Mouse (Mus musculus): ENCODE results near the gene Man1c1. TPM values are rescaled to one million over a fixed set of nuclear protein-coding genes. Genes with fewer than 3 reads are reported as not detected.

The Man1c1 gene
- total and polyA plus RNA-seq, 2 experiments from 2014 or later, result 3.8 to 14.8 TPM

DNA sequence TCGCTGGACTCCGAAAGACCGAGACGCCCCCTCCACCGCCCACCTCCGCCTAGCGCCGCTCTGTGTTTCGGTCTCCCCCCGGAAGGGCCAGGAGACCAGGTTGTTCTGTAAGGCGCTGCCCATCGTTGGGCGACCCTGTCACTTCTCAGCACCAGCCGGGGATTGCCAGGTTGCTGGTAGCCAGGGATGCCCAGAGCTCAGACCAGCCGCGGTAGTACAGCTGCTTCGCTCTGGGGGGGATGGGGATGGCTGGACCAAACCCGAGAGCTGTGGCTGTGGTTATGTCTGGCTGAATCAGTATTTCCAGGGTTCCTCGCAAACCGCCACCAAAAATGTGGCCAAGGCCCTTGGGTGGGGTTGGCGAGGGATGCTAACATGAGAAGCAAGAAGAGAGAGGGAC is 500 bp upstream of the Man1c1 start:
- Histone ChIP-seq H3K4me2 (ENCODE audit: low read depth, low read length) (peak overlapping the region; percentile 90), H3K4me1 (ENCODE audit: control insufficient read depth, insufficient read depth) (peaks cover 4% of the 10 kb centered on the region; the same call in 1 of the 2 replicates), H3K4me3 (ENCODE audit: low read depth, low read length) (peak overlapping the region; percentile 62), H3K27me3 (ENCODE audit: control insufficient read depth, insufficient read depth, low read length) (no peaks in the 10 kb centered on the region), H3K9ac (replicated peaks; ENCODE audit: low read depth, low read length) (no peak overlapping the region), H3K36me3 (replicated peaks; ENCODE audit: control insufficient read depth, insufficient read depth, low read length) (no peaks in the 10 kb centered on the region), H3K27ac (ENCODE audit: low read depth) (no peak overlapping the region), H3K9me3 (replicated peaks; ENCODE audit: control insufficient read depth, low read length) (no peaks in the 10 kb centered on the region)
- ATAC-seq (ENCODE audit: insufficient read depth, low read depth) (no peak), DNase-seq (ENCODE audit: low spot score) (no peak)
- WGBS, result 2% methylated on average over 21 of the region's 21 CpGs
- TF ChIP-seq EP300 (IDR thresholded peaks at IDR 0.05; ENCODE audit: low read depth), result no peak
- TF ChIP-seq CTCF (IDR thresholded peaks at IDR 0.05; ENCODE audit: low read depth), result no peak

DNA sequence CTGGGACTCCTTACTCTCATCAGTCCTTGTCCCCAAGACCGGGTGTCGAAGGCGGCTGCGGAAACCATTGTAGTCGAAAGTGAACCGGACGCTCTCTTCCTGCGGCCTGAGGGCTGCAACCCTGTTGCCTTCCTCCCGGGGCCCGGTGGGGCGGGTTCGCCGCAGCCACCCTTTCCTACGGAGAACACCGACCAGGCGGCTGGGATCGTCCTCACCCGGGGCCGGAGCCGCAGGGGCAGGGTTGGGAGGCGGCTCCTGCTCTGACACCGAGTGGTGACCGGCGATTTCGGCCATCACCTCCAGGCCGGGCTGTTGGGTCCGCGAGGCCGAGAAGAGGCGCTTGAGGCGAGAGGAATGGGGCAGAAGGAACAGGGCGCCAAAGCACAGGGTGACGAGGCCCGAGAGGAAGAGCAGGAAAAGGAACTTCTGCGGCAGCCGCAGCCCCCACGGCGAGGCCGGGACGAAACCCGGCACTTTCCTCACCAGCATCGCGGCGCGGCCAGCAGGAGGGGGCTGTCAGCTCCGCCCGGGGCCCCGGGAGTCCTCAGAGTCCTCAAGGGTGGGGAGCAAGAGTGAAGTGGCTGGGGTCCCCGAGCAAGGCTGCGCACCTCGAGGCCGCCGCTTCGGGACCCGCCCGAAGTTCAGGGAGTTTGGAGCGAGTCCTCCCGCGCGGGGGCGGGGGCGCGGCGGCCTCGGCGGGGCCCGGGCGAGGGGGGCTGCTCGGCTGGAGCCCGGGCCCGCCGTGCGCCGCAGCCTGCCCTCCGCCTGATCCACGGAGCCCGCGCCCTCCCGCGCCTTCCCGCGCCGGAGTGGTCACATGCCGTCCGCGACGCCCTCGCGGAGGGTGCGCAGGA is 882 bp downstream of the Man1c1 start:
- Histone ChIP-seq H3K27me3 (ENCODE audit: control insufficient read depth, insufficient read depth, low read length) (no peaks in the 10 kb centered on the region), H3K9ac (replicated peaks; ENCODE audit: low read depth, low read length) (peak overlapping the region; percentile 71), H3K36me3 (replicated peaks; ENCODE audit: control insufficient read depth, insufficient read depth, low read length) (no peaks in the 10 kb centered on the region), H3K9me3 (replicated peaks; ENCODE audit: control insufficient read depth, low read length) (no peaks in the 10 kb centered on the region), H3K4me2 (ENCODE audit: low read depth, low read length) (peak overlapping the region; percentile 90), H3K4me3 (ENCODE audit: low read depth, low read length) (peak overlapping the region; percentile 62), H3K4me1 (ENCODE audit: control insufficient read depth, insufficient read depth) (peaks cover 4% of the 10 kb centered on the region; the same call in 1 of the 2 replicates), H3K27ac (ENCODE audit: low read depth) (peak overlapping the region; percentile 68)
- no peak for DNase-seq (ENCODE audit: low spot score)
- WGBS, result under 1% methylated on average over 89 of the region's 90 CpGs
- TF ChIP-seq CTCF (IDR thresholded peaks at IDR 0.05; ENCODE audit: low read depth) (no peak), EP300 (IDR thresholded peaks at IDR 0.05; ENCODE audit: low read depth) (no peak)
- ATAC-seq (ENCODE audit: insufficient read depth, low read depth), result peak; percentile 15

- Histone ChIP-seq H3K36me3 (replicated peaks; ENCODE audit: control insufficient read depth, insufficient read depth, low read length) (0 out of 2 replicates have a peak, but pooled peaks cover 3% of the 10 kb centered on the region), H3K27me3 (ENCODE audit: control insufficient read depth, insufficient read depth, low read length) (no peaks in the 10 kb centered on the region), H3K4me1 (ENCODE audit: control insufficient read depth, insufficient read depth) (peaks cover 4% of the 10 kb centered on the region; the same call in 1 of the 2 replicates), H3K4me3 (ENCODE audit: low read depth, low read length) (peak overlapping the region; percentile 62), H3K27ac (ENCODE audit: low read depth) (no peak overlapping the region), H3K4me2 (ENCODE audit: low read depth, low read length) (peak overlapping the region; percentile 90), H3K9me3 (replicated peaks; ENCODE audit: control insufficient read depth, low read length) (no peaks in the 10 kb centered on the region), H3K9ac (replicated peaks; ENCODE audit: low read depth, low read length) (no peak overlapping the region)
- 17% methylated on average over 6 of the region's 6 CpGs for WGBS
- ATAC-seq (ENCODE audit: insufficient read depth, low read depth) (no peak), DNase-seq (ENCODE audit: low spot score) (peak; percentile 79)
- no peak for TF ChIP-seq EP300 (IDR thresholded peaks at IDR 0.05; ENCODE audit: low read depth)
- peak; percentile 90 for TF ChIP-seq CTCF (IDR thresholded peaks at IDR 0.05; ENCODE audit: low read depth)
Observed at GRCm38 (mm10) chr4:134701934-134702333, 2.2 kb downstream of the Man1c1 start.

DNA sequence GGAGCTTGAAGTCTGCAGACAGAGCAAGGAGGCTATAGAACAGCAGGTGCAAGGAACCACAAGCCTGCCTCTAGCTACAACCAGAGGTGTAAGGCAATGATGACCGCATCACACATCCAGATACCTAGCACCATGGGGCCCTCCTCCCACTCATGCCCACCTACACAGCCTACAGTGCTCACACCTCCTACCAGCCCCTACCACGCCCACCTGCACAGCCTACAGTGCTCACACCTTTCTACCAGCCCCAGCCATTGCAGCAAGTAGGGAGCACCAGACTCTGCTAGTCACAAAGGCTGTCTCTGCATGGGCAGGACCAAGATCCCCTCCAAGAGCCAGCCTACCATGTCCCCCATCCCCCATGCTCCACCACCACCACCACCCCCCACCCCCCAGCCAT is 3.2 kb downstream of the Man1c1 start:
- H3K4me1 ChIP-seq (ENCODE audit: control insufficient read depth, insufficient read depth), result peaks cover 4% of the 10 kb centered on the region; the same call in 1 of the 2 replicates
- no peak overlapping the region for H3K27ac ChIP-seq (ENCODE audit: low read depth)
- no peak overlapping the region for H3K4me3 ChIP-seq (ENCODE audit: low read depth, low read length)
- peak overlapping the region; percentile 90; the same call in 1 of the 2 replicates for H3K4me2 ChIP-seq (ENCODE audit: low read depth, low read length)
- 97% methylated on average over 2 of the region's 2 CpGs for WGBS
- DNase-seq (ENCODE audit: low spot score) (no peak), ATAC-seq (ENCODE audit: insufficient read depth, low read depth) (no peak)
- TF ChIP-seq CTCF (IDR thresholded peaks at IDR 0.05; ENCODE audit: low read depth) (no peak), EP300 (IDR thresholded peaks at IDR 0.05; ENCODE audit: low read depth) (no peak)
- H3K27me3 ChIP-seq (ENCODE audit: control insufficient read depth, insufficient read depth, low read length), result no peaks in the 10 kb centered on the region
- H3K9ac ChIP-seq (replicated peaks; ENCODE audit: low read depth, low read length), result no peak overlapping the region
- 0 out of 2 replicates have a peak, but pooled peaks cover 3% of the 10 kb centered on the region for H3K36me3 ChIP-seq (replicated peaks; ENCODE audit: control insufficient read depth, insufficient read depth, low read length)
- H3K9me3 ChIP-seq (replicated peaks; ENCODE audit: control insufficient read depth, low read length), result no peaks in the 10 kb centered on the region

GRCm38 (mm10) chr4:134693202-134693940 is 10.7 kb downstream of the Man1c1 start:
- 72% methylated on average over 9 of the region's 9 CpGs for whole genome bisulfite sequencing
- Histone ChIP-seq H3K27ac (ENCODE audit: low read depth) (no peak overlapping the region), H3K4me1 (ENCODE audit: control insufficient read depth, insufficient read depth) (no peaks in the 10 kb centered on the region), H3K4me3 (ENCODE audit: low read depth, low read length) (no peak overlapping the region), H3K27me3 (ENCODE audit: control insufficient read depth, insufficient read depth, low read length) (no peaks in the 10 kb centered on the region), H3K9ac (replicated peaks; ENCODE audit: low read depth, low read length) (no peak overlapping the region), H3K36me3 (replicated peaks; ENCODE audit: control insufficient read depth, insufficient read depth, low read length) (0 out of 2 replicates have a peak, but pooled peaks cover 3% of the 10 kb centered on the region), H3K4me2 (ENCODE audit: low read depth, low read length) (no peak overlapping the region), H3K9me3 (replicated peaks; ENCODE audit: control insufficient read depth, low read length) (no peaks in the 10 kb centered on the region)
- DNase-seq (ENCODE audit: low spot score) (no peak), ATAC-seq (ENCODE audit: insufficient read depth, low read depth) (no peak)
- no peak for TF ChIP-seq CTCF (IDR thresholded peaks at IDR 0.05; ENCODE audit: low read depth)
- no peak for TF ChIP-seq EP300 (IDR thresholded peaks at IDR 0.05; ENCODE audit: low read depth)
